Mouse (Mus musculus): ENCODE measurements at regions not wholly inside any gene's neighbourhood (a gene's known extent, or its start where the extent isn't known, plus 50 kb on each side); places are given as distances from the start of the nearest gene placed in this dataset.

DNA sequence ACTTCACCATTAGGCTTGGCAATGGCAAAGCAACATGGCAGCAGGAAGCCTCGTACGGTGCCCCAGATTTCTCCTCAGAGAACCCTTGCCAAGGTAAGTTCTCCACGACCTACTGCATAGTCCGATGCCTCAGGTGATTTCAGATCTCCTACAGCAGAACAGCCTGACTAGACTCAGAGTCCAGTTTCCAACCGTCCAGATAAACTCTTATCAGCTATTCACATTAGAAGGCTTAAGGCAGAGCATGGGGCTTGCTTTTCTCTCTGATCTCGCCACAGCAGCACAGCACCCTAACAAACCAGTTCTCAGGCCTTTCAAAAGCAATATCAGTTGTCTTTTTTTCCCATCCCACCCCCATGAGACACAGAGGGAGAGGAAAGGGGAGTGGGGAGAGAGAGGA is 174.9 kb upstream of the Nfe2l3 start:
- no peak for DNase-seq

DNA sequence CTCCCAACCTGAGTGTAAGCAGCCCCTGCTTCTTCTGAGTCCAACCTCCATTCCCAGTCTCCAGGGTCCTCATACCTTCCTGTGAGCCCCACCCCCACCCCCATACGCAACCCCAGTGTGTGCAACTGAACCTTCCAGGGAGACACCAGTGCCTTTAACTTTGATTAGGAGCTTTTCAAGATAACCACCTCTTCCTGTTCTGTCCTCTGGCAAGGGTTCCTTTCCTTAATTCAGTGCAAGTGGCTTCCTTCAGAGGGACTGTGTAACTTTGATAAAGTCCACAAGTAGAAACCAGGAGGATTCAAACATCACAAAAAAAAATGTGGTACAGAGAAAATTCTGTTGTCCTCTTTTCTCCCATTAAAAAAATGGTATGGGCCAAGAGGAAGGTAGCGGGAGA is 174.2 kb upstream of the Nfe2l3 start:
- DNase-seq: no peak

DNA sequence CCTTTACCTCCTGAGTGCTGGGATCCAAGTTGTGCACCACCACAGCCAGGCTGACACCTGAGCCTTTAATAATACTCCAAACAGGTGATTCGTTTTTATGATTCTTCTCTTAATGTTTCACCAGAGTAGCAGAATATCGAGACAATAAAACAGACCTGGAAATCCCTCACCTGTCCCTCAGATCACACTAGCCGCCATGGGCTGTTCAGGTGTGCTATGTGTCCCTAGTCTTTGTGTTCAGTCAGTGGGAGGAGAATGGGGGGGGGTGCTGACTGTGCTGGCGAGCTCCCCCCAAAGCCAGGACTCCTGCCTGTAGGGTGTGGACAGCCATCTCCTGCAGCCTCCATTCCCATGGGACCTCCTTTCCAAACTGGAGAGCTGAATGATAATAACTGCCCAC is 168.9 kb upstream of the Nfe2l3 start:
- DNase-seq: no peak

DNA sequence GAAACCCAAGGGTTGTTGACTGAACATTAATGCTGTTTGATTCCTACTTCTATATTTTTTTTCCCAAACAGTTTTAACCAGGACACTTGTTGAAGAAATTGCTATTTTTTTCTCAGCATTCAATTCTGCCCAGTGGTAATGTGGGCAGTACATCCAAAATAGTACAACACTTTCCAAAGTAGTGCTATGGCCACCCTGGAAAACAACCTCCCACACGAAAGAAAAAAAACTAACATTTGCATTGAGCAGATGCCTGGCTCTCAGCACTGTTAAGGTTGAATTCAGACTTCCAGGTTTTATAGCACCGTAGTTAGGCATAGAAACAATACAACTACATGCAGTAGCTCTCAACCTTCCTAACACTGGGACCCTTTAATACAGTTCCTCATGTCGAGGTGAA is 167.1 kb upstream of the Nfe2l3 start:
- DNase-seq: no peak

GRCm38 (mm10) chr6:51266721-51267120 is 165.7 kb upstream of the Nfe2l3 start:
- DNase-seq: no peak

DNA sequence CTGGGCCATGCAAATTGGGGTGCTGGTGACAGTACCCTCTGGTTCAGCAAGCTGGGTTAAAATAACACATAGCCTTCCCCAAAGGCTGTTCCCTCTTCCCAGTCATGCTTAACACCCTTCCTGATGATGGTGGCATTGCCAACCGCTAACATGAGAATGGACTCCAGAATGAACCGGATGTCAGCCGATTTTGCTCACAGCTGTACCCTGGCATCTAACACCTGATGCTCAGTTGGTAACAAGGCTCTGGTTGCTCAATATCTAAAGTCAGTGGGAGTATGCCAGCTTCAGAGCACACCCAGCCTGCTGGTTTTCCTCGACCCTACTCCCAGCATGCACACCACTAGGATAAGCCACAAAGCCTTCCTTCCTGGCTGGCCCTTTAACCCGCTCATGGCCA is 164.6 kb upstream of the Nfe2l3 start:
- no peak for DNase-seq

DNA sequence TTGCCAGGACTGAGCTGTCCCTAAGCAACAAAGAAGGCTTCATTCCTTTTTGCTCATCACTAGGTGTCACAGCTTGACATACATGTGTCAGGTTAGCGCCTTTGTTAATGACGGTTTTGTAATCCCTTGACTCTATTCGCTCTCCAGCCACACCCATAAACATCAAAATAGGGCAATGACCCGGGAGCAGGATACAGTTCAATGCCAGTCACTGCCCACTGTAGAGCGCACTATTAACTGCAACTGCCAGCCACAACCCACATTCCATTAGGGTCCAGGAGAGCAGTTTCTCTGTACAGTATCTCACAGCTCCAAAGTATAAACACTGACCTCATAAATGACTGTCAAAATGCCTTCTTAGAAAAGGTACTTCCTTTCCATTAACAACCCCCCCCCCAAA is 163.5 kb upstream of the Nfe2l3 start:
- DNase-seq: no peak

GRCm38 (mm10) chr6:51269617-51270016 is 162.9 kb upstream of the Nfe2l3 start:
- DNase-seq: peak; percentile 23

DNA sequence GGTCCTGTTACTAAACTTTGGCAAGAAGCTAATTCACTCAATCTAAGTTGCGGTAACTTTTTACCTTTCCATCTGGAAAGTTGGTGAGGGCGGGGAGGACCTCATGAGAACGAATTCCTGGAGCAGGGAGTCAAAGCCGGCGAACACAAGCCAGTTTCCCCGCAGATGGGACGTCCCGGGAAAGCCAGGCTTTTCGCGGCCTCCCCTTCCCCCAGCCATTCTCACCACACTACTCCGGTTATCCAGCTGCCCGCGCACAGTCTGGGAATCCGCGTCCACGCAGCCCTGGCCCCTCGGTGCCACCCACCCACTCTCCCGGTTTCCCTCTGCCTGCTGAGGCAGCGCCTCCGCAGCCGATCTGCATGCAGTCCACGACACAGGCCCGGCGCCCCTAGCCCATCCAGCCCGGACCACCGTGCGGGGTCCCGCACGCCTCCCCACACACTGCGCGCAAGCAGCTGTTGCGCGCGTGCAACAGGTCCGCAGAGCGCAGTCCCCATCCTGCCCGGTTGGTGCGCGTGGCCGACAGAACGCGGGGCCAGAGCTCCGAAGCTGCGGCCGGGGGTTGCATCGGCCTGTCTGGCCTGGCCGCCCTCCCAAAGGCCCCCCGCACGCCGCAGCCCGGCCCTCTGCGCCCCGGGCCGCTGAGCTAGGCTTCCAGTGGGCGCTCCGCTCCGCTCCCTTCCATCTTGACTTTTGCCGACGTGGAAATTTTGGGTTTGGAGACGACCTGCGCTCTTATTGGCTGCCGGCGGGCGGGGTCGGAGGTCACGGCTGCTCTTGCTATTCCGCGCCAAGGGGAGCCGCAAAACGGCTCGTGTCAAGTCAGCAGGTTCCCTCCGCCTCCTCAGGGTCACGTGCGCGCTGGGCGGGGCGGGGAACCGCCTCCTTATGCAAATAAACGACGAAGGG is 162.0 kb upstream of the Nfe2l3 start:
- peak; percentile 98 for DNase-seq

DNA sequence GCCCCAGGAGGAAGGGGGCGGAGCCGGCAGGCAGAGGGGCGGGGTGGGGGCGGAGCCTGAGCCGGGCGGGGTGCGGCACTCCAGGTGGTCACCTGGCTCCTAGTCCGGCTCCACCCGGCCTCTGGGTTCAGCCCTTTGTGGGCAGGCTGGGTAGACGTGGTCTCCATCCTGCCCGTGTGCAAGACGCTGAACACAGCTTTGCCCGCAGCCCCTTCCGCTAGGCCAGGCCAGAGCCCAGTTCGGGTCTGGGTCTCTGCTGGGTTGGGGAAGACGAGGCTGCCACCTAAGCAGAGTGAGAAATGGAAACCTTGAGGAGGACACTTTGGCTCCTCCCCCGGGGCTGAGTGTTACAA is 161.4 kb upstream of the Nfe2l3 start:
- no peak for DNase-seq

GRCm38 (mm10) chr6:51272136-51272736 is 160.2 kb upstream of the Nfe2l3 start:
- DNase-seq: peak; percentile 17

GRCm38 (mm10) chr6:51279491-51279890 is 153.0 kb upstream of the Nfe2l3 start:
- no peak for DNase-seq

GRCm38 (mm10) chr6:51280231-51280630 is 152.2 kb upstream of the Nfe2l3 start:
- DNase-seq: no peak

- no peak for DNase-seq
Observed at GRCm38 (mm10) chr6:51283916-51284706, 148.4 kb upstream of the Nfe2l3 start.

GRCm38 (mm10) chr6:51284881-51285280 is 147.6 kb upstream of the Nfe2l3 start:
- no peak for DNase-seq

DNA sequence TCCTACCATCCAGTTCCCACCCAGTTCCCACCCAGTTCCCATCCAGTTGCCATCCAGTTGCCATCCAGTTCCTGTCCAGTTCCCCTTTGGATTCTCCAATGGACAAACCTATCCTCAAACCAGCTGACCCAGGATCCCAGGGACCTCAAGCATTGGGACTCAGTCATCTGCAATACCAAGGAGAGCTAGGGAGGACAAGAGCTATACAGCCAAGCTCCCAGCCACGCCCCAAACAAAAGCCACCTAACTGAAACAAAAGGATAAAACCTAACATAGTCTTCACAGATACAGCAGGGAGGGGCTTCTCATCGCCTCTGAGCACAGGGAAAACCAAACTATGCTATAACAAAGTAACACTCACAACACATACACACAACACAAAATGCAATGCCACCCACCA is 145.6 kb upstream of the Nfe2l3 start:
- no peak for DNase-seq

GRCm38 (mm10) chr6:51287383-51287782 is 145.1 kb upstream of the Nfe2l3 start:
- DNase-seq: no peak

DNA sequence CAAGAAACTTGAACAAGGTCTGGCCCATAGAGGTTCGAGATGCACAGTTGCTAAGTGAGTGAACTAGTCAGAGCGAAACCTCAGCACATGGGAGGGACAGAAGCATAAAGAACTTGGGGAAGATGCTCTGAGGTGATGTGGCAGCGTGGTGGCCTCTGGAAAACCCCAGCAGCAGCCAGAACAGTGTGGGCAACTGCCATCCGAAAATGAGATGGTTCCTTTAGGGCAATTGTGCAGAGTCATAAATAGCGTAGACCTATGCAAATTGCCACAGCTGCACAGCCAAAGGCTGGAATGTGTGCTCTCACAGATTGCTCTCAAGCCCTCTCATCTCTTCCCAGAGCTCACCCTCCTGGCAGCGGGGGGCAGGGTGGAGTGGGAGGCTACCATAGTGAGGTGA is 144.7 kb upstream of the Nfe2l3 start:
- no peak for DNase-seq

DNA sequence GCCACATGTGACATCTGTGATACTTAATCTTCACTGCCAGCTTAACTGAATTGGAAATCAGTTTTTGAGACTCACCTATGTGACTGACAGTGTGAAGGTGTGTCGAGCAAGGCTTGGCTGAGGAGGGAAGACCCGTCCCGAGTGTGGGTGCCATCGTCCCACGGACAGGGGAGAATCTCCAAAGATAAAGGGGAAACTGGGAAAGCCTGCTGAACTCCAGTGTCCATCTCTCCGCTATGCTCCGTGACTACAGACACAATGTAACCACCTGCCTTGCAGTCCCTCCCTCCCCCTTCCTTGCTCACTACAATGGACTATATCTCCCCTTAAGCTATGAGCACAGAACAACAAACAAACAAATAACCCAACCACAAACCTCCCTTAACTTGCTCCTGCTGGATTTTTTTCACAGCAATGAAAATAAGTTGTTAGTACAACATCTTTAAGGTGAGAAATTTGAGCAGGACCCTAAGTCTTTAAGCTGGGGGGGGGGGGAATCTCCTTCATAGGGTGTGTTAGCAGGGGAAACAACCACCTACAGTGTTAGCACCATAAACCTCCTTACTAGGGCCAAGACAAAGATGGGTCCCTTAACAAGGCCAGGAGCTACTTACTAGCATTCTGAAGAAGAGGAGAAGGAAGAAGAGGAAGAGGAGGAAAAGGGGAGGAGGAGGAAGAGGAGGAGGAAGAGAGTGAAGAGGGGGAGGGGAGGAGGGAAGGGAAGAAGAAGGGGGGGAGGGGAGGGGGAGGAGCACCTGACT is 144.0 kb upstream of the Nfe2l3 start:
- no peak for DNase-seq

DNA sequence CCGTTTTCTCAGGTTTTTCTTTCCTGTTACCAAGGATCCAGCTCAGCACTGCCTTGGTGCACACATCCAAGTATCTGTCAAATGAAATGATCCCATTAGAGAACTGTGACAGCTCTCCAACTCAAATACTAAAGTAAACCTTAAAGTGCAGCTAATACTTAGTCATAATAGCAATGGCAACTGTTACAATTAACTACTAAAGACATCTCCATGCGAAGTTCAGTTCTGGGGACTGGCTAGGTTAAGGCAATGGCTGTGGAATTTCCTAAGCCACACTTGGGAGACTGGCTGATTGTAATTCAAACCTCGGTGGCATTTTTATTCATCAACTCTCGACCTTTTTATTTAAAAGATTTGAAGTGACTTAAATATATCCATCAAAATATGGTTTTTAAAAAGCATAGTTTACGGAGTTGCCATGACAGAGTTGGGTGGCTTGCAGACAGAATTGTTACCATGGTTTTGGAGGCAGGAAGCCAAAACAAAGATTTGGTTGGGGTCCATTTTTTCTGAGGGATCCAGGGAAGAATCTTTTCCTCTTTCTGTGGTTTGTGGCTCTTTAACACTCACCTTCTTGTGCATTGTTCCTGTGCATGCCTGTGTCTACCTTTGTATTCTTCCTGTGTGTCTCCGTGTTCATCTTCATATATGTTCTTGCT is 143.3 kb upstream of the Nfe2l3 start:
- no peak for DNase-seq

- DNase-seq: no peak
Observed at GRCm38 (mm10) chr6:51300694-51301417, 131.6 kb upstream of the Nfe2l3 start.

- DNase-seq: no peak
Observed at GRCm38 (mm10) chr6:51301831-51302230, 130.6 kb upstream of the Nfe2l3 start.
